ENCODE assay signal across 16 mouse cellular contexts in genomic region chr15:37008546-37008945, GRCm38 (mm10). TPM values are rescaled to one million over a fixed set of nuclear protein-coding genes. Genes with fewer than 3 reads are reported as not detected.
DNase-seq lines count a peak whose midpoint lies in the region; ATAC-seq and TF ChIP-seq lines count a peak whose summit lies in the region.
"Had no signal": no experiment of that assay in that cellular context is flagged by ENCODE, and none has a peak within 500 bp of the region (broad histone marks: within the 10 kb centered on the region; RNA-seq: fewer than 3 reads in every experiment).

No protein-coding gene starts in this region.

- H3K27ac ChIP-seq in hindbrain, embryonic 10.5 days = peak overlapping the region; percentile 99
- no peak overlapping the region for H3K27ac ChIP-seq in hindbrain, embryonic 11.5 days (ENCODE audit: low read depth, low read length)
- no peak overlapping the region for H3K27ac ChIP-seq in lung, embryonic 14.5 days (ENCODE audit: low read depth)
- H3K27ac ChIP-seq in limb, embryonic 10.5 days = peak overlapping the region; percentile 100

- no peaks in the 10 kb centered on the region for H3K9me3 ChIP-seq in hindbrain, embryonic 10.5 days
- no peaks in the 10 kb centered on the region for H3K9me3 ChIP-seq in hindbrain, embryonic 11.5 days (ENCODE audit: control insufficient read depth, low read length)
- H3K9me3 ChIP-seq in lung, embryonic 14.5 days (ENCODE audit: low read depth, low read length) = no peaks in the 10 kb centered on the region
- H3K9me3 ChIP-seq in limb, embryonic 10.5 days (replicated peaks) = no peaks in the 10 kb centered on the region
- H3K9me3 ChIP-seq: heart, embryonic 12.5 days; neural tube, embryonic 12.5 days had no signal

- H3K27me3 ChIP-seq in hindbrain, embryonic 10.5 days (ENCODE audit: insufficient read depth, poor library complexity, severe bottlenecking) = no peaks in the 10 kb centered on the region
- no peaks in the 10 kb centered on the region for H3K27me3 ChIP-seq in hindbrain, embryonic 11.5 days (ENCODE audit: control insufficient read depth, insufficient read depth, low read length)
- H3K27me3 ChIP-seq in lung, embryonic 14.5 days (ENCODE audit: insufficient read depth, low read length) = no peaks in the 10 kb centered on the region
- H3K27me3 ChIP-seq in limb, embryonic 10.5 days (ENCODE audit: low read depth, poor library complexity, severe bottlenecking) = no peaks in the 10 kb centered on the region
- H3K27me3 ChIP-seq: heart, embryonic 12.5 days; neural tube, embryonic 12.5 days had no signal

- H3K4me2 ChIP-seq in hindbrain, embryonic 11.5 days (replicated peaks; ENCODE audit: low read depth, low read length) = no peak overlapping the region
- H3K4me2 ChIP-seq in lung, embryonic 14.5 days = no peak overlapping the region

- no peak for TF ChIP-seq POLR2A in lung, adult 2 months (IDR thresholded peaks at IDR 0.05; ENCODE audit: borderline replicate concordance, extremely low read depth, low read depth, low read length)

- H3K9ac ChIP-seq in hindbrain, embryonic 11.5 days (ENCODE audit: low read depth, low read length) = no peak overlapping the region
- H3K9ac ChIP-seq in lung, embryonic 14.5 days = no peak overlapping the region

- ATAC-seq in hindbrain, embryonic 11.5 days (ENCODE audit: low FRiP score) = no peak
- no peak for ATAC-seq in lung, embryonic 14.5 days (ENCODE audit: insufficient read depth)
- ATAC-seq: intestine, postnatal 0 days had no signal

- no peak overlapping the region; the same call in 1 of the 2 replicates for H3K4me3 ChIP-seq in hindbrain, embryonic 10.5 days
- no peak overlapping the region for H3K4me3 ChIP-seq in hindbrain, embryonic 11.5 days (ENCODE audit: low read depth, low read length)
- H3K4me3 ChIP-seq in lung, embryonic 14.5 days (ENCODE audit: low read depth, low read length) = peak overlapping the region; percentile 97; the same call in 1 of the 2 replicates
- H3K4me3 ChIP-seq in limb, embryonic 10.5 days = no peak overlapping the region
- no peak overlapping the region for H3K4me3 ChIP-seq in lung, adult 2 months (replicated peaks; ENCODE audit: extremely low read depth, low read depth, low read length)

- TF ChIP-seq CTCF in lung, embryonic 14.5 days (IDR thresholded peaks at IDR 0.05; ENCODE audit: low read depth) = no peak
- no peak for TF ChIP-seq CTCF in lung, adult 2 months (IDR thresholded peaks at IDR 0.05; ENCODE audit: insufficient read depth, low read length)

- peaks cover 35% of the 10 kb centered on the region for H3K4me1 ChIP-seq in hindbrain, embryonic 10.5 days (replicated peaks)
- peaks cover 2% of the 10 kb centered on the region; the same call in 1 of the 2 replicates for H3K4me1 ChIP-seq in hindbrain, embryonic 11.5 days (replicated peaks; ENCODE audit: control insufficient read depth, insufficient read depth, low read length)
- peaks cover 14% of the 10 kb centered on the region; the same call in 1 of the 2 replicates for H3K4me1 ChIP-seq in lung, embryonic 14.5 days (ENCODE audit: insufficient read depth)
- peaks cover 30% of the 10 kb centered on the region for H3K4me1 ChIP-seq in limb, embryonic 10.5 days
- peaks cover 16% of the 10 kb centered on the region for H3K4me1 ChIP-seq in lung, adult 2 months (ENCODE audit: control insufficient read depth, insufficient read depth, low read length)

- DNase-seq in hindbrain, embryonic 10.5 days (ENCODE audit: low spot score) = no peak
- DNase-seq in hindbrain, embryonic 11.5 days (ENCODE audit: low spot score) = no peak
- no peak for DNase-seq in lung, embryonic 14.5 days
- no peak for DNase-seq in lung, adult 18-20 months
- DNase-seq in R1 (ENCODE audit: low read depth, low spot score) = peak; percentile 83
- no peak for DNase-seq in limb, embryonic 10.5 days (ENCODE audit: low spot score)
- no peak for DNase-seq in lung, adult 2 months
- DNase-seq: adrenal gland, postnatal 10 days; gastrocnemius, postnatal 36 days; heart, postnatal 36 days; kidney, postnatal 10 days; right cerebral cortex, postnatal 14 days; thymus, postnatal 36 days had no signal

- peaks cover 16% of the 10 kb centered on the region for H3K36me3 ChIP-seq in hindbrain, embryonic 10.5 days
- H3K36me3 ChIP-seq in hindbrain, embryonic 11.5 days (ENCODE audit: control insufficient read depth, insufficient read depth, low read length) = no peaks in the 10 kb centered on the region
- H3K36me3 ChIP-seq in lung, embryonic 14.5 days (ENCODE audit: insufficient read depth) = peaks cover 15% of the 10 kb centered on the region; the same call in 1 of the 2 replicates
- peaks cover 20% of the 10 kb centered on the region for H3K36me3 ChIP-seq in limb, embryonic 10.5 days
- H3K36me3 ChIP-seq: neural tube, embryonic 12.5 days had no signal

RNA-seq across cellular contexts. Expression of gene Zfp706, which starts 1.0 kb away (rescaled TPM):
- polyA plus RNA-seq in hindbrain, embryonic 10.5 days (2016; fragmentation: Nextera tagmentation; extraction: Ambion mirVana) = 459 and 460 TPM in 2 replicates
- 360 and 376 TPM in 2 replicates for polyA plus RNA-seq in hindbrain, embryonic 11.5 days (2014; fragmentation: Nextera tagmentation; extraction: Ambion mirVana)
- 417 and 428 TPM in 2 replicates for polyA plus RNA-seq in lung, embryonic 14.5 days (2014; fragmentation: Nextera tagmentation; extraction: Ambion mirVana)
- 509 and 547 TPM in 2 replicates for polyA plus RNA-seq in limb, embryonic 10.5 days (2016; fragmentation: Nextera tagmentation; extraction: Ambion mirVana)
- 25.4 and 27.1 TPM in 2 replicates for polyA plus RNA-seq in lung, adult 2 months (2012; rRNA removed)

Comparison
In these comparisons a context has a peak if more than half of its experiments do, and no peak if none do; other contexts are left out.
1. H3K27ac ChIP-seq: peak in hindbrain, embryonic 10.5 days (single experiment) and limb, embryonic 10.5 days (single experiment); none in hindbrain, embryonic 11.5 days (single experiment) and lung, embryonic 14.5 days (single experiment).
2. RNA of gene Zfp706, which starts 1.0 kb away (polyA plus RNA-seq): 509 to 547 TPM in limb, embryonic 10.5 days, 459 to 460 TPM in hindbrain, embryonic 10.5 days, 417 to 428 TPM in lung, embryonic 14.5 days and 360 to 376 TPM in hindbrain, embryonic 11.5 days; 25.4 to 27.1 TPM in lung, adult 2 months; every median in the first group is over 10 times any median in the second.